Mouse (Mus musculus) kidney, embryonic 16.5 days (tissue): ENCODE results near the gene Mrc2. TPM values are rescaled to one million over a fixed set of nuclear protein-coding genes. Genes with fewer than 3 reads are reported as not detected.
A peak's percentile ranks its signal among the peaks of the same experiment; 100 is the strongest.

Experiments used
- ATAC-seq: fragments of 200-750 bp; cut with Nextera tagmentation; 2 replicates; pipeline ENCODE4 v1.8.0; 2017; ENCODE audit warnings: moderate TSS enrichment; ENCODE audit not compliant: low FRiP score, low TSS enrichment
- H3K27ac ChIP-seq: fragments of 300-500 bp; sonication (generic); 2 replicates; pipeline ENCODE4 v1.5.1; 2014; ENCODE audit warnings: low read length
- H3K27me3 ChIP-seq: fragments of 300-500 bp; sonication (generic); 2 replicates; pipeline ENCODE4 v1.6.1; 2014; ENCODE audit warnings: low read length, control low read depth, mixed read lengths; ENCODE audit not compliant: insufficient read depth
- H3K36me3 ChIP-seq: fragments of 300-500 bp; sonication (generic); 2 replicates; pipeline ENCODE4 v1.6.1; 2014; ENCODE audit warnings: low read length, control low read depth, mixed read lengths; ENCODE audit not compliant: insufficient read depth
- H3K4me1 ChIP-seq: fragments of 300-500 bp; sonication (generic); 2 replicates; pipeline ENCODE4 v1.6.1; 2014; ENCODE audit warnings: low read length, control low read depth, mixed read lengths; ENCODE audit not compliant: insufficient read depth
- H3K4me2 ChIP-seq: fragments of 300-500 bp; sonication (generic); replicated peaks from 2 replicates; pipeline ENCODE4 v1.6.1; 2014; ENCODE audit warnings: low read depth, low read length
- H3K4me3 ChIP-seq: fragments of 300-500 bp; sonication (generic); 2 replicates; pipeline ENCODE4 v1.5.1; 2014; ENCODE audit warnings: mild to moderate bottlenecking, low read length
- H3K9ac ChIP-seq: fragments of 300-500 bp; sonication (generic); replicated peaks from 2 replicates; pipeline ENCODE4 v1.6.1; 2014; ENCODE audit warnings: low read length
- H3K9me3 ChIP-seq: fragments of 300-500 bp; sonication (generic); 2 replicates; pipeline ENCODE4 v1.6.1; 2016; ENCODE audit warnings: low read length, control low read depth
- whole genome bisulfite sequencing: fragments of 180-500 bp; shearing (Covaris S2); extraction: QIAGEN DNeasy Blood & Tissue Kit; methylation state at CpG from one replicate; pipeline ENCODE4 v1.1.7; 2014; 5-methylcytosine and 5-hydroxymethylcytosine counted together
- polyA plus RNA-seq: library from polyadenylated mRNA; unstranded; fragments of >200 nt; fragmentation: Nextera tagmentation; extraction: Ambion mirVana; gene quantifications from 2 replicates; pipeline ENCODE4 v1.2.1, GENCODE M21; 2015

The Mrc2 gene
- polyA plus RNA-seq, 1 experiment from 2014 or later, result 20.3 TPM

GRCm38 (mm10) chr11:105270155-105270554, 22.3 kb upstream of the Mrc2 start:
- H3K36me3 ChIP-seq, result peaks cover 31% of the 10 kb centered on the region
- 22% methylated on average over 2 of the region's 2 CpGs for WGBS

DNA sequence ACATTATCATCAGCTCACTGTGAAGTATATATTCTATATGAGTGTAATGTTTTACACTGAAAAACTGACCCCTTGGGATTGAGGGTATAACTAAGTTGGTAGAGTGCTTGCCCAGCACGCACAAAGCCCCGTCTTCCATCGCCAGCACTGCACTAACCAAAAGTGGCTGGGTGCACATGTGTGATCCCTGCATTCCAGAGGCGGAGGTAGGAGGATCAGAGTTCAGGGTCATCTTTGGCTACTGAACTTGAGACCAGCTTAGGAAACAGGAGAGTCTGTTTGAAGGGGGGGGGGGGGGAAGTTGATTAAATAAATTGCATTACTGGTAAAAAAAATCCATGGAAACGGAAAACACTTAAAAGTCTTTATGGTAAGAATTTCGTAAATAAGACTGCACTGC, 12.0 kb upstream of the Mrc2 start:
- no peak overlapping the region for H3K4me2 ChIP-seq
- no peak for ATAC-seq
- H3K4me1 ChIP-seq, result peaks cover under 1% of the 10 kb centered on the region; the same call in 1 of the 2 replicates
- H3K9ac ChIP-seq, result no peak overlapping the region
- no peaks in the 10 kb centered on the region for H3K9me3 ChIP-seq
- H3K36me3 ChIP-seq, result peaks cover 58% of the 10 kb centered on the region
- H3K27me3 ChIP-seq, result no peaks in the 10 kb centered on the region
- H3K27ac ChIP-seq, result no peak overlapping the region
- no peak overlapping the region for H3K4me3 ChIP-seq
- WGBS, result 74% methylated on average over 6 of the region's 6 CpGs

More at GRCm38 (mm10) chr11:105270155-105270554, 22.3 kb upstream of the Mrc2 start:
- H3K4me1 ChIP-seq, result no peaks in the 10 kb centered on the region
- no peak overlapping the region for H3K4me2 ChIP-seq
- no peak overlapping the region for H3K4me3 ChIP-seq
- no peaks in the 10 kb centered on the region for H3K9me3 ChIP-seq
- no peak overlapping the region for H3K27ac ChIP-seq
- H3K9ac ChIP-seq, result no peak overlapping the region
- H3K27me3 ChIP-seq, result no peaks in the 10 kb centered on the region
- no peak for ATAC-seq

GRCm38 (mm10) chr11:105281291-105281690, 11.2 kb upstream of the Mrc2 start:
- H3K4me1 ChIP-seq, result peaks cover 4% of the 10 kb centered on the region; the same call in 1 of the 2 replicates
- H3K27me3 ChIP-seq, result no peaks in the 10 kb centered on the region
- 84% methylated on average over 7 of the region's 7 CpGs for WGBS
- H3K9me3 ChIP-seq, result no peaks in the 10 kb centered on the region
- peaks cover 54% of the 10 kb centered on the region for H3K36me3 ChIP-seq
- no peak overlapping the region for H3K27ac ChIP-seq
- no peak overlapping the region for H3K4me3 ChIP-seq
- ATAC-seq, result no peak
- H3K9ac ChIP-seq, result no peak overlapping the region
- H3K4me2 ChIP-seq, result no peak overlapping the region

DNA sequence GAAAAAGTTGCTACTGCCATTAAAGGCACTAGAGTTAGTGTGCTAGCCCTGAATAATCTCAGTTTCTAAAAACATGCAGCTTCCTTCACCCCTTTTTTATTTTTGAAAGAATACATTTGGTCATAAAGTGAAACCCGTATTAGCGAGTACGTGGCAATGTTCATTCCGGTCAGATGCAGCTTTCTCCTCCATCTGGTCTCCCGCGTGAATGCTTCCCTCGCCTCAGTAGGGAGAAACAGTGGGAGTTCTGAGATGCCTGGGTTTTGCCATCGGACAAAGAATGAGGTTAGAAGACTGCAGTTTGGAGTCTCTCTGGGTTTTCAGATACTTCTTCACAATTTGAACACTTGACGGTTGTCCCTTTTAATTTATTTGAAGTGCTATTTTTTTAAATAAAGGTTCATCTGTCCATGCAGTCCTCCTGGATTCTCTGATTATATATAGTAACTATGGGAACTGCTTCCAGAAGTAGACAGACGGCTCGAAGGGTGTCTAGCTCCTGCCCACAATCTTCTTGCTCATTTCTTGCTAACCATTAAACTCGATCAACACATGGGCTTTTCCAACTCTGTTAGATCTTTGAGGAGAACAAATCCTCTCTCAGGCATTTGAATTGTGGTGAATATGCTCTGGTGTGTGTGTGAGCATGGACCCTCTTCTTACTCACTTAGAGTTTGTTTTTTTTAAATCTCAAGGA, 10.5 kb upstream of the Mrc2 start:
- H3K4me3 ChIP-seq, result no peak overlapping the region
- no peak for ATAC-seq
- peaks cover 49% of the 10 kb centered on the region for H3K36me3 ChIP-seq
- H3K27ac ChIP-seq, result no peak overlapping the region
- H3K9ac ChIP-seq, result no peak overlapping the region
- WGBS, result 81% methylated on average over 12 of the region's 12 CpGs
- no peaks in the 10 kb centered on the region for H3K9me3 ChIP-seq
- no peak overlapping the region for H3K4me2 ChIP-seq
- H3K27me3 ChIP-seq, result no peaks in the 10 kb centered on the region
- H3K4me1 ChIP-seq, result peaks cover 4% of the 10 kb centered on the region; the same call in 1 of the 2 replicates

DNA sequence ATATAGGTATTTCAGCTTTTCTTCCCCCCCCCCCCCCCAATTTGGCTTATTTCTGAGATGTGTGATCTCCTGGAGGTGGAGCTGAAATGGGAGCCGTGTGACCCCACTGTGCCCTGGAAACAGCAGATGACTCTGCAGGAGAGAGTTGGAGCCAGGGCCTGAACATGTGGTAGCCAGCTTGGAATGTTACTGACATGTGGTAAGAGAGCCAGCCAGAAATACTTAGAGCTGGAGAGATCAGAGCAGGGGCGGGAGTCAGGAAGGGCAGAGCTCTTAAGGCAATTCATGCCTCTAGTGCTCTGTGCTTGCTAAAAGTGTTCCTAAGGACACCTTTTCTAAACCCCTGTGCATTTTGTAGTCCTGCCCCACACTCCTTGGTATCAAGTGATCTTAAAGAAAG, 10.0 kb upstream of the Mrc2 start:
- Histone ChIP-seq H3K4me1 (peaks cover 4% of the 10 kb centered on the region; the same call in 1 of the 2 replicates), H3K27ac (no peak overlapping the region), H3K9ac (no peak overlapping the region), H3K9me3 (no peaks in the 10 kb centered on the region), H3K27me3 (no peaks in the 10 kb centered on the region), H3K4me3 (no peak overlapping the region), H3K36me3 (peaks cover 48% of the 10 kb centered on the region), H3K4me2 (no peak overlapping the region)
- WGBS, result 46% methylated on average over 2 of the region's 2 CpGs
- ATAC-seq, result no peak

DNA sequence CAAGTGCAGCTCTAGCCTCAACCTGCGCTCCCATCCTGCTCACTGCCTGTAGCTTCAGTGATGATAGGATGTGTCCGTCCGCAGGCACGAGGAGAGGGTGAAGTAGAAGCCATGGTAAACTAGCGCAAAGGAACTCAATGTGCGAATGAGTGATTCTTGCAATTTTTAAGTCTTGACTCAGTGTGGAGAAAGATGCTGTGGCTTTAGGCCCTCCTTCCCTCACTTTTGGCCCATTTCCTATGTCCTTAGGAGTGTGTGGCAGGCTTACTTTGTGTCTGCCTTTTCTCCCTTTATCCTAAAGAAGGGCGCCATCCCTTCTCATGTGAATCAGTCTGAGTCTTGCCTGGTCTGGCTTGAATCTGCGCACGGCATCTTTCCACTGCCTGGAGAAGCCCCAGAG, 9.4 kb upstream of the Mrc2 start:
- H3K4me2 ChIP-seq, result no peak overlapping the region
- H3K4me3 ChIP-seq, result no peak overlapping the region
- no peak for ATAC-seq
- H3K4me1 ChIP-seq, result peaks cover 4% of the 10 kb centered on the region; the same call in 1 of the 2 replicates
- H3K27me3 ChIP-seq, result no peaks in the 10 kb centered on the region
- WGBS, result 92% methylated on average over 9 of the region's 9 CpGs
- H3K36me3 ChIP-seq, result peaks cover 47% of the 10 kb centered on the region
- no peak overlapping the region for H3K9ac ChIP-seq
- H3K9me3 ChIP-seq, result no peaks in the 10 kb centered on the region
- H3K27ac ChIP-seq, result no peak overlapping the region

DNA sequence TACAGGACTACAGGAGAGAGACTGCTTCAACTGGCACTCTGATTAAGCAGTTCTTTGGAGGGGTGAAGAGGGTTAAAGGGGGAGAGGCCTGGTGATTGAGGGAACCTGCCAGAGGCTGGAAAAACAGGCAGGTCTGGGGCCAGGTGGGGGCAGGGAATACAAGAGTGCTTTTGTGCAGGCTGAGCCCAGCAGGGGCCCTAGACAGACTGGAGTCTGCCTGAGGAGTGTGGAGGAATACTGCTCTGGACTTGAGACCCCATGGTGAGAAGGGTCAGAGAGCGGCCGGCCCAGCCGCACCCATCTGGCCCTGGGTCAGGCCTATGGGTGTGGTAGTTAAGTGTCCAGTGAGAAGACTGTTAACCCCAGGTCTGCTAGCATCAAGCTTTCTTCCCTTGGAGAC, 6.7 kb upstream of the Mrc2 start:
- Histone ChIP-seq H3K27ac (no peak overlapping the region), H3K9ac (no peak overlapping the region), H3K9me3 (no peaks in the 10 kb centered on the region), H3K4me3 (no peak overlapping the region), H3K36me3 (peaks cover 38% of the 10 kb centered on the region), H3K4me2 (no peak overlapping the region), H3K27me3 (no peaks in the 10 kb centered on the region), H3K4me1 (peaks cover 4% of the 10 kb centered on the region; the same call in 1 of the 2 replicates)
- peak; percentile 49 for ATAC-seq
- 43% methylated on average over 3 of the region's 3 CpGs for WGBS

GRCm38 (mm10) chr11:105289403-105289802, 3.0 kb upstream of the Mrc2 start:
- Histone ChIP-seq H3K27me3 (no peaks in the 10 kb centered on the region), H3K9ac (no peak overlapping the region), H3K9me3 (no peaks in the 10 kb centered on the region), H3K4me1 (peaks cover 29% of the 10 kb centered on the region), H3K4me3 (no peak overlapping the region), H3K27ac (no peak overlapping the region), H3K4me2 (no peak overlapping the region), H3K36me3 (peaks cover 20% of the 10 kb centered on the region; the same call in 1 of the 2 replicates)
- WGBS, result 52% methylated on average over 3 of the region's 3 CpGs
- no peak for ATAC-seq

DNA sequence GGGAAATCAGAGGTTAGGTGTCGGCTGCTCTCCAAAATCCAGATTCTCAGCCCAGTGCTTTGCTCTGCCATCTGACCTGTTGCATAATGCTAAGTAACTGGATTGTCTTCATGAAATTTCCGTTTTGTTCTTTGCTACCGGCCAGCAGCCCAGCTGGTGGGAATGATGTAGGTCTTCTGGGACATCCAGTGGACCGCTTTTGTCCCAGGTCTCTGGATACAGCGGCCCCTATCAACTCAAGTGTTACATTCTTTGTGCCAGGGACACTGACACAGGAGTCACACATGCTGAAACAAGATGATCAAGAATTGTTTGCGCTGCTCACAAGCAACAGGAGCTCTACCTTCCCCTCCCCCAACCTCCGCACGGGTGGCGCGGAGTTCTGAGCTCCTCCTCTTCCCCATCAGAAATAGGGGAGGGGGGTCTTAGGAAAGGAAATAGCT, 741 bp upstream of the Mrc2 start:
- Histone ChIP-seq H3K27me3 (no peaks in the 10 kb centered on the region), H3K9me3 (no peaks in the 10 kb centered on the region), H3K36me3 (peaks cover 13% of the 10 kb centered on the region; the same call in 1 of the 2 replicates), H3K4me3 (peak overlapping the region; percentile 60), H3K9ac (peak overlapping the region; percentile 66), H3K27ac (peak overlapping the region; percentile 91), H3K4me2 (peak overlapping the region; percentile 75), H3K4me1 (peaks cover 39% of the 10 kb centered on the region)
- no peak; the same call in 1 of the 2 replicates for ATAC-seq
- WGBS, result 4% methylated on average over 10 of the region's 10 CpGs

DNA sequence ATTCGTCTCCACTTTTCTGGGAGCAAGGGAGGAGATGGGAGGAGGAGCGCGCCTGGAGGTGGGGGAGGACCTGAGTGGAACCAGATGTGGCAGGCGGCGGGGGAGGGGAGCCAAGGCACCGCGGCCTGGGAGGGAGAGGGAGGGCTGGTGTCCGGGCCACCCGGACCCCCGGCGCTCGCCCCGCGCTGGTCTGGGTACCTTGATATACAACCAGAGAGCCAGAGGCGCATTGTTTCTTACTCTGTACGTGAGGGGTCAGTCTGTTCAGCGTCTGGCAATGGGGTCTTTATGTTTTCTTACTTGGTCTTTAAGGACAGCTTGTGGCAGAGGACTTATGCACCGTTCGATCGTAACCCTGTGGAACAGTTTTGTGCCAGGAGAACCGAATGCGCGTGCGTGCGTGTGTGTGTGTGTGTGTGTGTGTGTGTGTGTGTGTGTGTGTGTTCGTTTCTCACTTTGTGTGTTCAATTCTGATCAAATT, 698 bp downstream of the Mrc2 start:
- Histone ChIP-seq H3K9ac (peak overlapping the region; percentile 66), H3K27me3 (no peaks in the 10 kb centered on the region), H3K4me1 (peaks cover 39% of the 10 kb centered on the region), H3K36me3 (peaks cover 8% of the 10 kb centered on the region; the same call in 1 of the 2 replicates), H3K4me3 (peak overlapping the region; percentile 60), H3K27ac (peak overlapping the region; percentile 91), H3K4me2 (peak overlapping the region; percentile 75), H3K9me3 (no peaks in the 10 kb centered on the region)
- under 1% methylated on average over 26 of the region's 26 CpGs for WGBS
- peak; percentile 37; the same call in 1 of the 2 replicates for ATAC-seq
